7 mouse cellular contexts compared by ENCODE assay signal in the genomic region with DNA sequence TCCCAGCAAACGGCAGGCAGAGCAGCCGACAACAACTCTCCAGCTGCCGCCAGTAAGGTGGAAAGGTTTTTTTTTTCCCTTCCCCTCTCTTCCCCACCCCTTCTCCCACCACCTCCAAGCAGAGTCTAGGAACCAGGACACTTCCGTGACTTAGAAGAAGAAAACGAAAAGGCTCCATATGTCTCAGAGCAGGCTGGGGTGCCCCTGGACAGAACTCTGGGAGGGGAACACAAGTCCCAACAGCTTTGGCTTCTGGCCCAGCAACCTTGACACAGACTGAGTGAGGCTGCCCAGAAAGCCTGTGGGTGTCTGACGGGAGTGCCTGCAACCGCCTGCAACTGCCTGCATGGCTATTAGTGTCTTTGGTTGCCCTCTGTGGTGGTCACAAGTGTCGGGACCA.
A peak's percentile ranks its signal among the peaks of the same experiment; 100 is the strongest.
DNase-seq lines count a peak whose midpoint lies in the region; ATAC-seq and TF ChIP-seq lines count a peak whose summit lies in the region.

No protein-coding gene starts in this region.

- peak overlapping the region; percentile 94 for H3K27ac ChIP-seq in intestine, embryonic 16.5 days (ENCODE audit: low read length)
- H3K27ac ChIP-seq in lung, embryonic 14.5 days (ENCODE audit: low read depth): peak overlapping the region; percentile 97

- DNase-seq in MN1 (ENCODE audit: low spot score): peak; percentile 53
- DNase-seq in adrenal gland, postnatal 14 days: peak; percentile 93
- peak; percentile 87 to 91 for DNase-seq in heart, adult 18-20 months
- DNase-seq in lung, embryonic 14.5 days: peak; percentile 85
- peak; percentile 84 for DNase-seq in testis, postnatal 10 days (ENCODE audit: low spot score)
- no peak for DNase-seq in layer of hippocampus, adult 9-11 months

- WGBS in intestine, embryonic 16.5 days: 40% methylated on average over 8 of the region's 8 CpGs
- WGBS in lung, embryonic 14.5 days: 16% methylated on average over 8 of the region's 8 CpGs

- peak overlapping the region; percentile 26 for H3K4me2 ChIP-seq in intestine, embryonic 16.5 days (ENCODE audit: low read depth, low read length)
- H3K4me2 ChIP-seq in lung, embryonic 14.5 days: peak overlapping the region; percentile 61; the same call in 1 of the 2 replicates

- H3K9me3 ChIP-seq in intestine, embryonic 16.5 days (ENCODE audit: control insufficient read depth, low read length): no peaks in the 10 kb centered on the region
- no peaks in the 10 kb centered on the region for H3K9me3 ChIP-seq in lung, embryonic 14.5 days (ENCODE audit: low read depth, low read length)

- no peak for ATAC-seq in intestine, embryonic 16.5 days
- ATAC-seq in lung, embryonic 14.5 days (ENCODE audit: insufficient read depth): no peak

- no peak overlapping the region for H3K4me3 ChIP-seq in intestine, embryonic 16.5 days (ENCODE audit: low read length)
- H3K4me3 ChIP-seq in lung, embryonic 14.5 days (ENCODE audit: low read depth, low read length): no peak overlapping the region

- H3K27me3 ChIP-seq in intestine, embryonic 16.5 days (replicated peaks; ENCODE audit: control insufficient read depth, insufficient read depth, low read length): no peaks in the 10 kb centered on the region
- no peaks in the 10 kb centered on the region for H3K27me3 ChIP-seq in lung, embryonic 14.5 days (ENCODE audit: insufficient read depth, low read length)

- peaks cover 38% of the 10 kb centered on the region for H3K4me1 ChIP-seq in intestine, embryonic 16.5 days (ENCODE audit: control insufficient read depth, insufficient read depth, low read length)
- H3K4me1 ChIP-seq in lung, embryonic 14.5 days (ENCODE audit: insufficient read depth): peaks cover 44% of the 10 kb centered on the region

- H3K36me3 ChIP-seq in intestine, embryonic 16.5 days (ENCODE audit: control insufficient read depth, insufficient read depth, low read length): no peaks in the 10 kb centered on the region
- H3K36me3 ChIP-seq in lung, embryonic 14.5 days (ENCODE audit: insufficient read depth): peaks cover 25% of the 10 kb centered on the region; the same call in 1 of the 2 replicates

- H3K9ac ChIP-seq in intestine, embryonic 16.5 days (ENCODE audit: low read depth, low read length): peak overlapping the region; percentile 55
- peak overlapping the region; percentile 32; the same call in 1 of the 2 replicates for H3K9ac ChIP-seq in lung, embryonic 14.5 days

- no peak for TF ChIP-seq CTCF in lung, embryonic 14.5 days (IDR thresholded peaks at IDR 0.05; ENCODE audit: low read depth)
